Mouse (Mus musculus) hindbrain, embryonic 16.5 days (tissue): ENCODE measurements around the gene Slc13a2. TPM values are rescaled to one million over a fixed set of nuclear protein-coding genes. Genes with fewer than 3 reads are reported as not detected.
A peak's percentile ranks its signal among the peaks of the same experiment; 100 is the strongest.

ENCODE experiments used
- ATAC-seq: fragments of 200-750 bp; cut with Nextera tagmentation; 2 replicates; pipeline ENCODE4 v1.8.0; 2017; ENCODE audit warnings: moderate TSS enrichment, moderate library complexity
- H3K27ac ChIP-seq: fragments of 300-500 bp; sonication (generic); 2 replicates; pipeline ENCODE4 v1.5.1; 2014; ENCODE audit warnings: low read depth, mild to moderate bottlenecking, control low read depth, low read length, moderate library complexity
- H3K27me3 ChIP-seq: fragments of 300-500 bp; sonication (generic); replicated peaks from 2 replicates; pipeline ENCODE4 v1.6.1; 2014; ENCODE audit warnings: low read length; ENCODE audit not compliant: control insufficient read depth, insufficient read depth
- H3K36me3 ChIP-seq: fragments of 300-500 bp; sonication (generic); 2 replicates; pipeline ENCODE4 v1.6.1; 2014; ENCODE audit warnings: mild to moderate bottlenecking, low read length, moderate library complexity, mixed read lengths; ENCODE audit not compliant: control insufficient read depth, insufficient read depth
- H3K4me1 ChIP-seq: fragments of 300-500 bp; sonication (generic); 2 replicates; pipeline ENCODE4 v1.6.1; 2014; ENCODE audit warnings: low read depth, low read length; ENCODE audit not compliant: control insufficient read depth, insufficient read depth
- H3K4me2 ChIP-seq: fragments of 300-500 bp; sonication (generic); 2 replicates; pipeline ENCODE4 v1.6.1; 2014; ENCODE audit warnings: mild to moderate bottlenecking, low read length, control low read depth, moderate library complexity
- H3K4me3 ChIP-seq: fragments of 300-500 bp; sonication (generic); 2 replicates; pipeline ENCODE4 v1.5.1; 2014; ENCODE audit warnings: mild to moderate bottlenecking, low read length, control low read depth, moderate library complexity
- H3K9ac ChIP-seq: fragments of 300-500 bp; sonication (generic); 2 replicates; pipeline ENCODE4 v1.6.1; 2014; ENCODE audit warnings: low read depth, mild to moderate bottlenecking, control low read depth, low read length, moderate library complexity
- H3K9me3 ChIP-seq: fragments of 300-500 bp; sonication (generic); 2 replicates; pipeline ENCODE4 v1.6.1; 2014; ENCODE audit warnings: mild to moderate bottlenecking, low read length, moderate library complexity; ENCODE audit not compliant: control insufficient read depth
- WGBS: fragments of 180-500 bp; shearing (Covaris S2); extraction: QIAGEN DNeasy Blood & Tissue Kit; methylation state at CpG from one replicate; pipeline ENCODE4 v1.1.7; 2014; 5-methylcytosine and 5-hydroxymethylcytosine counted together
- polyA plus RNA-seq: library from polyadenylated mRNA; unstranded; fragments of >200 nt; fragmentation: Nextera tagmentation; extraction: Ambion mirVana; gene quantifications from 2 replicates; pipeline ENCODE4 v1.2.1, GENCODE M21; 2015

Slc13a2 gene
- polyA plus RNA-seq, 1 experiment from 2014 or later = not detected

DNA sequence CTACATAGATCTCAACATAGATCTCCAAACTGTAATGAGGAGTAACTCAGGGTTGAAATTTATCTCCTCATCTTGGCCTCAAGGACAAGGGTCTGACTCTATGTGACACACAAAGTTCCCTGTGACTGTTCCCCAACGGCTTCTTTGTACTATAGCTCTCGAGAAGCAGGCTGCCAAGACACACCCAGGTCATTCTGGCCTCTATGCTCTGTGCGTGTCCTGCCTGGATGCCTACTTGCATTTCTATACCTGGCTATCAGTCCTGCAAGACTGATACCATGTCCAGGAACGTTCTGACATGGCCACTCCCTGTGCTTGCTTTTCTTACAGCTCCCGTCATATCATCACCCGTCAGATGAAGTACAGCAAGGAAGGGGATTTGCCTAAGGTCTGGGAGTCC, 20.0 kb downstream of the Slc13a2 start:
- H3K4me3 ChIP-seq = no peak overlapping the region
- no peaks in the 10 kb centered on the region for H3K9me3 ChIP-seq
- no peak overlapping the region for H3K27ac ChIP-seq
- no peak for ATAC-seq
- WGBS = 70% methylated on average over 6 of the region's 6 CpGs
- H3K4me2 ChIP-seq = no peak overlapping the region
- H3K4me1 ChIP-seq = peaks cover 4% of the 10 kb centered on the region
- H3K36me3 ChIP-seq = no peaks in the 10 kb centered on the region
- no peaks in the 10 kb centered on the region for H3K27me3 ChIP-seq
- no peak overlapping the region for H3K9ac ChIP-seq

DNA sequence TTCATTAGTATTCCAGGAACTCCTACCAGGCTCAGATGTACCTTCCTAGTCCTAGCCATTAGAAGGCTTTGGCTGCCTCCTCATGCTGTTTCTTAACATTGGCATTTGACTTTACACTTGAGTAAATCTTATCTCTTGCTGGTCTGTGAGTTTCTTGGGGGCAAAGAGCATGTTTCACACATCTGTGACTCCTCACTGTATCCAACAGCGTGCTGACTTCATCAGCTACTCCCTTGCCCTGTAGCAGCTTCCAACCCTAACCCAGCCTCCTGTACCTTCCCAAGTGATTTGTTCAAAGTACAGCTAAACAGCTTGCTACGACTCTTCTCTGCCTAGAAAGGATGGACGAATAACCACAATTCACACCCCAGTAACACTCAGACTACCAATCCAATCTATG, 20.5 kb downstream of the Slc13a2 start:
- no peaks in the 10 kb centered on the region for H3K36me3 ChIP-seq
- ATAC-seq = no peak
- peaks cover 4% of the 10 kb centered on the region for H3K4me1 ChIP-seq
- no peaks in the 10 kb centered on the region for H3K9me3 ChIP-seq
- H3K27ac ChIP-seq = no peak overlapping the region
- 69% methylated on average over 3 of the region's 3 CpGs for WGBS
- no peaks in the 10 kb centered on the region for H3K27me3 ChIP-seq
- no peak overlapping the region for H3K4me3 ChIP-seq
- H3K4me2 ChIP-seq = no peak overlapping the region
- no peak overlapping the region for H3K9ac ChIP-seq

DNA sequence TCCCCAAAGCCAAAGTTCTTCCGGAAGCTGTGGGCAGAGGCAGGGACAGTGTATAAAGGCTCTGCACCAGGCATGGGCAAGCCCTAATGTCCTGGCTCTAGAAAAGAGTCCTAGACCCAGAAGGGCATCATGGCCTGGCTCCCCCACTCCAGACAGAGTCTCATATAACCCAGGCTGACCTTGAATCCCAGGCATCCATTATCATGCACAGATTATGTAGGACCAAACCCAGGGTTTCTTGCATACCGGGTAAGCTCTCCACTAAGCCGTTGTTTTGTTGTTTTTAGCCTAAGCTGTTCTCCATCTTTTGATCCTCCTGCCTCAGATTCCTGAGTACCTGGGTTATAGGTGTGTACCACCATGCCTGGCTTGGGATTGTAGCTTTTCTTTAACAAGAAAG, 21.1 kb downstream of the Slc13a2 start:
- Histone ChIP-seq H3K9ac (no peak overlapping the region), H3K4me1 (peaks cover 4% of the 10 kb centered on the region), H3K4me2 (no peak overlapping the region), H3K27me3 (no peaks in the 10 kb centered on the region), H3K9me3 (no peaks in the 10 kb centered on the region), H3K27ac (no peak overlapping the region), H3K36me3 (no peaks in the 10 kb centered on the region), H3K4me3 (no peak overlapping the region)
- WGBS = 69% methylated on average over 3 of the region's 3 CpGs
- ATAC-seq = no peak

- Histone ChIP-seq H3K4me2 (no peak overlapping the region), H3K27me3 (no peaks in the 10 kb centered on the region), H3K27ac (no peak overlapping the region), H3K36me3 (no peaks in the 10 kb centered on the region), H3K9me3 (no peaks in the 10 kb centered on the region), H3K4me3 (no peak overlapping the region), H3K4me1 (peaks cover 4% of the 10 kb centered on the region), H3K9ac (no peak overlapping the region)
- ATAC-seq = peak; percentile 27; the same call in 1 of the 2 replicates
- WGBS = 25% methylated on average over 8 of the region's 8 CpGs
Observed at GRCm38 (mm10) chr11:78399680-78400079, 22.3 kb downstream of the Slc13a2 start.

- Histone ChIP-seq H3K4me3 (no peak overlapping the region), H3K9me3 (no peaks in the 10 kb centered on the region), H3K36me3 (no peaks in the 10 kb centered on the region), H3K4me1 (peaks cover 4% of the 10 kb centered on the region), H3K27me3 (no peaks in the 10 kb centered on the region), H3K9ac (no peak overlapping the region), H3K4me2 (no peak overlapping the region), H3K27ac (no peak overlapping the region)
- WGBS = 63% methylated on average over 6 of the region's 6 CpGs
- no peak for ATAC-seq
Observed at GRCm38 (mm10) chr11:78398212-78398611, 23.8 kb downstream of the Slc13a2 start.

DNA sequence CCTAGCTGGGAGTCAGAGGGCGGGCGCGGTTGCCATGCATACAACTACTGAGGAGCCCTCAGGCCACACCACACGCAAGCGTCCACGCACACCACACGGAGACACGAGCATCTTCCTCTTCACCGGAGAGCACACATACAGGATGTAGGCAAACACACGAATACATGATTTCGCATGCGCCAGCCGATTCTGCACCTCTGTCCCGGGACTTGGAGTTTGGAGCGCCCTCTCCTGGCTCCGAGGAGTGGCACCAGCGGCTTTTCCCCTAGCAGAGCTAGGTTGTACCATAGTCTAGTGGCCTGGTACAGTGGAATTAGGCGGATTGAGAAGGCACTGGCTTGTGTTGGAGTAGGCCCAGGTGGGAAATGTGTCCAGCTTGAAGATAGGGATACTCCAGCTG, 24.6 kb downstream of the Slc13a2 start:
- H3K9me3 ChIP-seq = no peaks in the 10 kb centered on the region
- H3K9ac ChIP-seq = peak overlapping the region; percentile 39; the same call in 1 of the 2 replicates
- peak overlapping the region; percentile 5; the same call in 1 of the 2 replicates for H3K4me3 ChIP-seq
- no peaks in the 10 kb centered on the region for H3K36me3 ChIP-seq
- ATAC-seq = no peak
- H3K4me2 ChIP-seq = peak overlapping the region; percentile 47
- WGBS = 10% methylated on average over 18 of the region's 18 CpGs
- H3K27me3 ChIP-seq = no peaks in the 10 kb centered on the region
- H3K27ac ChIP-seq = no peak overlapping the region
- peaks cover 4% of the 10 kb centered on the region for H3K4me1 ChIP-seq

DNA sequence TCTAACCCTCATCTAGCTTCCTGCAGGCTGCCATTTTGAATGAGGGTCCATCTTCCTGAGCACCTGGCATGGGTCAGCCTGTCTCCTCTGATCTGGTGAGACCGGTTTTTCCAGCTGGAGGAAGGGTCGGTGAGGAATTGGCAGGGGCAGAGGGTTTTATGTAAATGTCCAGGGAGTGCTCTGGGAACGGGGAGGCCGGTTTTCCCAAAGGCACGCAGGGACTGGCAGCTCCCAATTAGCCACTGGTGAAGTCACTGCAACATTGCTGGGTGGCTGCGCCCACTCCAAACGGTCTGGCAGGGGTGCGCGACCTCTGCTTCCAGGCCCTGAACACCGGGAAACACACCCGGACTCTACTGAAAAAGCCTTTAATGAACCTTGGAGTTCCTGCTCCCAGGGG, 25.1 kb downstream of the Slc13a2 start:
- H3K27me3 ChIP-seq = no peaks in the 10 kb centered on the region
- H3K9ac ChIP-seq = no peak overlapping the region; the same call in 1 of the 2 replicates
- no peak for ATAC-seq
- no peak overlapping the region; the same call in 1 of the 2 replicates for H3K4me3 ChIP-seq
- H3K4me2 ChIP-seq = peak overlapping the region; percentile 47
- WGBS = 32% methylated on average over 11 of the region's 11 CpGs
- no peaks in the 10 kb centered on the region for H3K36me3 ChIP-seq
- no peak overlapping the region for H3K27ac ChIP-seq
- peaks cover 4% of the 10 kb centered on the region for H3K4me1 ChIP-seq
- no peaks in the 10 kb centered on the region for H3K9me3 ChIP-seq

DNA sequence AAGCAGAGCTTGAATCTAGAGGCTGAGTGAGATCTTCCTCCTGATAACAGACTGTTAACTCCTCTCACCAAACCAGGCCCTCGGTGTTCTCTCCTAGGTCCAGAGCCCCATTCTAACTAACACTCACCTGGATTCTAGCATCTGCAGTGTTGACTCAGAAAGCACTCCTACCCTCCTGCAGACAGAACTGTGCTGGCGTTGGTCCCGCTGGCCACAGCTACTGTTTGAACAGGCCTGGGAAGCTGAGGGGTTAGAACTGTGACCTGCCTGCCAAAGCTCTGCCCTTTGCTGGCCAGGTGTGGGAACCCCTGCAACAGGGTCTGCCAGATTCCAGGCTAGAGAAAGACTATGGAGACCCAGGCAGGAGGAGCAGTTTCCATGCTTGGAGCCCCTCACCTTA, 29.3 kb downstream of the Slc13a2 start:
- no peak for ATAC-seq

GRCm38 (mm10) chr11:78386508-78387043, 35.4 kb downstream of the Slc13a2 start, which contains the start of gene Foxn1:
Gene Foxn1 (minus strand): TSS chr11:78386558.
- Histone ChIP-seq H3K9ac (no peak within 1 kb of the TSS), H3K4me1 (no peaks in the 10 kb centered on the region), H3K4me2 (no peak within 1 kb of the TSS), H3K27me3 (no peaks in the 10 kb centered on the region), H3K9me3 (no peaks in the 10 kb centered on the region), H3K27ac (no peak within 1 kb of the TSS), H3K4me3 (no peak within 1 kb of the TSS), H3K36me3 (no peaks in the 10 kb centered on the region)
- ATAC-seq = no peak
- WGBS = 87% methylated on average over 14 of the region's 14 CpGs

More for the DNA sequence above, 29.3 kb downstream of the Slc13a2 start:
- no peak overlapping the region for H3K9ac ChIP-seq
- WGBS = 88% methylated on average over 3 of the region's 3 CpGs
- peaks cover 4% of the 10 kb centered on the region for H3K4me1 ChIP-seq
- no peaks in the 10 kb centered on the region for H3K36me3 ChIP-seq
- no peaks in the 10 kb centered on the region for H3K9me3 ChIP-seq
- H3K27ac ChIP-seq = no peak overlapping the region
- H3K4me2 ChIP-seq = no peak overlapping the region
- no peaks in the 10 kb centered on the region for H3K27me3 ChIP-seq
- H3K4me3 ChIP-seq = no peak overlapping the region
